Mouse (Mus musculus): ENCODE data around the gene Rnf149.
"Not testable (repeated sequence)": the region's sequence is repeated elsewhere in the genome, so short reads cannot be mapped to it uniquely, and the experiment has no call there.

Gene Rnf149

GRCm38 (mm10) chr1:39577253-39577705, at the start of gene Rnf149:
Gene Rnf149, minus strand, starts transcription at chr1:39577405.
- peak; percentile 93 to 95 for DNase-seq (ENCODE audit: low spot score in 2 of 2)

- no peak for DNase-seq (ENCODE audit: low spot score in 2 of 2)
Observed at GRCm38 (mm10) chr1:39625491-39625890, 48.3 kb upstream of the Rnf149 start.

- DNase-seq (ENCODE audit: low spot score in 2 of 2): no peak
Observed at GRCm38 (mm10) chr1:39623729-39624128, 46.5 kb upstream of the Rnf149 start.

GRCm38 (mm10) chr1:39623106-39623505, 45.9 kb upstream of the Rnf149 start:
- no peak for DNase-seq (ENCODE audit: low spot score in 2 of 2)

- DNase-seq (ENCODE audit: low spot score in 2 of 2): no peak
Observed at GRCm38 (mm10) chr1:39618524-39618923, 41.3 kb upstream of the Rnf149 start.

- DNase-seq (ENCODE audit: low spot score in 2 of 2): no peak
Observed at GRCm38 (mm10) chr1:39615526-39615925, 38.3 kb upstream of the Rnf149 start.

- no peak for DNase-seq (ENCODE audit: low spot score in 2 of 2)
Observed at GRCm38 (mm10) chr1:39614462-39615279, 37.5 kb upstream of the Rnf149 start.

- no peak for DNase-seq (ENCODE audit: low spot score in 2 of 2)
Observed at GRCm38 (mm10) chr1:39613061-39613460, 35.9 kb upstream of the Rnf149 start.

GRCm38 (mm10) chr1:39612491-39612890, 35.3 kb upstream of the Rnf149 start:
- DNase-seq (ENCODE audit: low spot score in 2 of 2): no peak

GRCm38 (mm10) chr1:39608534-39608933, 31.3 kb upstream of the Rnf149 start:
- no peak for DNase-seq (ENCODE audit: low spot score in 2 of 2)

GRCm38 (mm10) chr1:39602477-39602876, 25.3 kb upstream of the Rnf149 start:
- no peak for DNase-seq (ENCODE audit: low spot score in 2 of 2)

GRCm38 (mm10) chr1:39598726-39599125, 21.5 kb upstream of the Rnf149 start:
- peak in 1 of 2 experiments; percentile 9 for DNase-seq (ENCODE audit: low spot score in 2 of 2)

- not testable (repeated sequence) for DNase-seq (ENCODE audit: low spot score in 2 of 2)
Observed at GRCm38 (mm10) chr1:39597135-39597534, 19.9 kb upstream of the Rnf149 start.

- DNase-seq (ENCODE audit: low spot score in 2 of 2): no peak
Observed at GRCm38 (mm10) chr1:39593836-39594235, 16.6 kb upstream of the Rnf149 start.

GRCm38 (mm10) chr1:39592090-39592489, 14.9 kb upstream of the Rnf149 start:
- DNase-seq (ENCODE audit: low spot score in 2 of 2): no peak

GRCm38 (mm10) chr1:39591557-39591956, 14.4 kb upstream of the Rnf149 start:
- not testable (repeated sequence) for DNase-seq (ENCODE audit: low spot score in 2 of 2)

- DNase-seq (ENCODE audit: low spot score in 2 of 2): no peak
Observed at GRCm38 (mm10) chr1:39590193-39590592, 13.0 kb upstream of the Rnf149 start.

- no peak for DNase-seq (ENCODE audit: low spot score in 2 of 2)
Observed at GRCm38 (mm10) chr1:39585416-39585815, 8.2 kb upstream of the Rnf149 start.

- no peak for DNase-seq (ENCODE audit: low spot score in 2 of 2)
Observed at GRCm38 (mm10) chr1:39583173-39583572, 6.0 kb upstream of the Rnf149 start.

- DNase-seq (ENCODE audit: low spot score in 2 of 2): no peak
Observed at GRCm38 (mm10) chr1:39581215-39581614, 4.0 kb upstream of the Rnf149 start.

GRCm38 (mm10) chr1:39579139-39579538, 1.9 kb upstream of the Rnf149 start:
- DNase-seq (ENCODE audit: low spot score in 2 of 2): no peak

- no peak for DNase-seq (ENCODE audit: low spot score in 2 of 2)
Observed at GRCm38 (mm10) chr1:39578446-39578845, 1.2 kb upstream of the Rnf149 start.

- peak; percentile 41 to 55 for DNase-seq (ENCODE audit: low spot score in 2 of 2)
Observed at GRCm38 (mm10) chr1:39576431-39577243, 568 bp downstream of the Rnf149 start.
